23 mouse cellular contexts compared by ENCODE assay signal in the genomic region with DNA sequence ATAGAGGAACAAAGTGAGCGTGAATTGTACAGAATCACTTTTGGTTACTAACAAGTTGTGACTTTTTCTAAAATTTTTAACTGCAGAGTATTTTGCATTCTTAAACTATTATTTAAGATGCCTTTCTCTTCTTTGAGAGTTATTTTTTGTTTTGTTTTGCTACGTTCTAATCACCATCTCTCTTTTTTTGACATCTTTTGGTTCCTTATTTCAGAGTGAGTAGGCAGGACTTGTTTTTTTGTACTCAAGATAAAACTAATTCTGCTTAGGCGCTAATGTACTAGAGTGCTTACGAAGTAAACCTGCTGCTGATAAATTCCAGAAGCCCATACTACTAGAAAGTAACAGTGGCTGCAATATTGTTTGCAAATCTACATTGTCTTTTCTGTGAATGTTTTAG.
"Had no signal": no experiment of that assay in that cellular context is flagged by ENCODE, and none has a peak within 500 bp of the region (broad histone marks: within the 10 kb centered on the region; RNA-seq: fewer than 3 reads in every experiment).

No protein-coding gene starts in this region.

- H3K4me3 ChIP-seq: heart, embryonic 10.5 days; heart, embryonic 12.5 days; hindbrain, embryonic 10.5 days; hindbrain, embryonic 12.5 days; intestine, embryonic 15.5 days; layer of hippocampus, adult 2 months; left cerebral cortex, adult 2 months; limb, embryonic 10.5 days; limb, embryonic 12.5 days; liver, embryonic 13.5 days; liver, embryonic 15.5 days had no signal

- H3K27ac ChIP-seq: heart, embryonic 10.5 days; hindbrain, embryonic 10.5 days; hindbrain, embryonic 12.5 days; hindbrain, embryonic 14.5 days; intestine, embryonic 15.5 days; layer of hippocampus, adult 2 months; left cerebral cortex, adult 2 months; limb, embryonic 10.5 days; limb, embryonic 12.5 days had no signal

- DNase-seq: gastrocnemius, postnatal 10 days; gastrocnemius, postnatal 25 days; heart, adult 18-20 months; heart, postnatal 10 days; heart, postnatal 4 days; kidney, adult 18-20 months; kidney, adult 8-10 months; kidney, postnatal 10 days; kidney, postnatal 25 days; kidney, postnatal 4 days; liver; liver, embryonic 13.5 days had no signal
